Mouse (Mus musculus) stomach, postnatal 0 days (tissue): ENCODE measurements around the gene Kif6.

ENCODE experiments used
- CTCF ChIP-seq: IDR thresholded peaks from 2 replicates; pipeline ENCODE4 v1.5.1; 2016; ENCODE audit warnings: antibody characterized with exemption, low read depth, mild to moderate bottlenecking, moderate library complexity
- EP300 ChIP-seq: optimal IDR thresholded peaks from 2 replicates; pipeline ENCODE3; 2016; ENCODE audit warnings: antibody characterized with exemption

GRCm38 (mm10) chr17:49697220-49697619 is 82.3 kb downstream of the Kif6 start:
- TF ChIP-seq CTCF: no peak
- no peak for TF ChIP-seq EP300
